Mouse (Mus musculus) neural tube, embryonic 13.5 days (tissue): ENCODE results near the gene Cdh13. TPM values are rescaled to one million over a fixed set of nuclear protein-coding genes. Genes with fewer than 3 reads are reported as not detected.
"Not testable (repeated sequence)": the region's sequence is repeated elsewhere in the genome, so short reads cannot be mapped to it uniquely, and the experiment has no call there.

Source experiments
- ATAC-seq: fragments of 200-750 bp; cut with Nextera tagmentation; 2 replicates; pipeline ENCODE4 v1.8.0; 2017; ENCODE audit warnings: low read depth, mild to moderate bottlenecking, moderate TSS enrichment, moderate library complexity
- H3K27ac ChIP-seq: fragments of 300-500 bp; sonication (generic); replicated peaks from 2 replicates; pipeline ENCODE4 v1.5.1; 2015; ENCODE audit warnings: moderate library complexity, mild to moderate bottlenecking, inconsistent platforms
- H3K27me3 ChIP-seq: fragments of 300-500 bp; sonication (generic); 2 replicates; pipeline ENCODE4 v1.6.1; 2015; ENCODE audit warnings: mild to moderate bottlenecking, inconsistent platforms
- H3K36me3 ChIP-seq: fragments of 300-500 bp; sonication (generic); 2 replicates; pipeline ENCODE4 v1.6.1; 2015; ENCODE audit warnings: mild to moderate bottlenecking, inconsistent platforms
- H3K4me1 ChIP-seq: fragments of 300-500 bp; sonication (generic); replicated peaks from 2 replicates; pipeline ENCODE4 v1.6.1; 2015; ENCODE audit warnings: inconsistent platforms
- H3K4me2 ChIP-seq: fragments of 300-500 bp; sonication (generic); 2 replicates; pipeline ENCODE4 v1.6.1; 2015; ENCODE audit warnings: inconsistent platforms, mild to moderate bottlenecking, moderate library complexity
- H3K4me3 ChIP-seq: fragments of 300-500 bp; sonication (generic); 2 replicates; pipeline ENCODE4 v1.5.1; 2015; ENCODE audit warnings: mild to moderate bottlenecking, inconsistent platforms
- H3K9ac ChIP-seq: fragments of 300-500 bp; sonication (generic); 2 replicates; pipeline ENCODE4 v1.6.1; 2015; ENCODE audit warnings: moderate library complexity, mild to moderate bottlenecking, inconsistent platforms
- H3K9me3 ChIP-seq: fragments of 300-500 bp; sonication (generic); 2 replicates; pipeline ENCODE4 v1.6.1; 2016; ENCODE audit warnings: inconsistent platforms
- WGBS: fragments of 180-500 bp; shearing (Covaris S2); methylation state at CpG from one replicate; pipeline ENCODE4 v1.1.7; 2015; 5-methylcytosine and 5-hydroxymethylcytosine counted together
- polyA plus RNA-seq: library from polyadenylated mRNA; unstranded; fragments of >200 nt; fragmentation: Nextera tagmentation; extraction: Ambion mirVana; gene quantifications from 2 replicates; pipeline ENCODE4 v1.2.1, GENCODE M21; 2015

Gene Cdh13
- polyA plus RNA-seq, 1 experiment from 2014 or later, result 69.8 TPM

DNA sequence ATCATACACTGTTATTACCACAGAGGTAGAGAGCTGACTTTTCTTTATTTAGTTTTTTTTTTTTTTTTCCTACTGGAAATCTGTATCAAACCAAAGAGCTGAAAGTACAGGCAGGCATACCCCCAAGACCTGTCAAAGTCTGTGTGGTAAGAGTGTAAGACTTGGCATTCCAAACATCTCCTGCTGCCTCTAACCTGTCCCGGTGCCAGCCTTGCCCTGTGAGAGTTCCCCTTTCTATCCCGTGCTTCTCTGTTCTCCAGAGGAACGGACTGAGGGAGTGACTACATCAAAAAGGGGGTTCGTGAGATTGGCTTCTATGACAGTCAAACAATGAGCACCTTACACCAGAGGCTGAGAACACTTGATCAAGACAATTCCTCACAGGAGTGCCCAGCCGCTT is 458.2 kb downstream of the Cdh13 start:
- no peak overlapping the region for H3K9ac ChIP-seq
- WGBS, result 86% methylated on average over 5 of the region's 5 CpGs
- no peak overlapping the region for H3K4me2 ChIP-seq
- H3K36me3 ChIP-seq, result no peaks in the 10 kb centered on the region
- no peak overlapping the region for H3K27ac ChIP-seq
- H3K4me1 ChIP-seq, result no peaks in the 10 kb centered on the region
- ATAC-seq, result no peak
- no peak overlapping the region for H3K4me3 ChIP-seq
- no peaks in the 10 kb centered on the region for H3K27me3 ChIP-seq
- no peaks in the 10 kb centered on the region for H3K9me3 ChIP-seq

DNA sequence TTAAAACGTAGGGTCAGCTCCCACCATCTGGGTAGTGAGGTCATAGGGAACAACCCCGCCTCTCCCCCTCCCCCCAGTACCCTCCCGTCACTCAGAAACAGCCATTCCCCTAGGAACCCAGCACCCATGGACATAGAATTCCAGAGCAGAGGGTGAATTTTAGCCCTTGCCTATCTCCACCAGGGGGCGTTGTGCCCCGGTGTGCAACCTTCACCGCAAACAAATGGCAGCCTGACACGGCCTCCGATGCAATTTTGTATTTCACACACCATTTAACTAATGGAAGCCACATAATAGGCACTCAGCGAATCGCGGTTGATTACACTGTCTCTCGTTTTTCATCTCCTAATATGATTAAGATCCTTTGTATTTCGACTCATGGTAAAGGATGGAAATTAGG is 461.5 kb downstream of the Cdh13 start:
- H3K27me3 ChIP-seq, result no peaks in the 10 kb centered on the region
- no peaks in the 10 kb centered on the region for H3K9me3 ChIP-seq
- H3K36me3 ChIP-seq, result no peaks in the 10 kb centered on the region
- H3K4me2 ChIP-seq, result no peak overlapping the region
- no peak overlapping the region for H3K27ac ChIP-seq
- H3K4me3 ChIP-seq, result no peak overlapping the region
- H3K9ac ChIP-seq, result no peak overlapping the region
- ATAC-seq, result no peak
- WGBS, result 73% methylated on average over 13 of the region's 13 CpGs
- H3K4me1 ChIP-seq, result no peaks in the 10 kb centered on the region

DNA sequence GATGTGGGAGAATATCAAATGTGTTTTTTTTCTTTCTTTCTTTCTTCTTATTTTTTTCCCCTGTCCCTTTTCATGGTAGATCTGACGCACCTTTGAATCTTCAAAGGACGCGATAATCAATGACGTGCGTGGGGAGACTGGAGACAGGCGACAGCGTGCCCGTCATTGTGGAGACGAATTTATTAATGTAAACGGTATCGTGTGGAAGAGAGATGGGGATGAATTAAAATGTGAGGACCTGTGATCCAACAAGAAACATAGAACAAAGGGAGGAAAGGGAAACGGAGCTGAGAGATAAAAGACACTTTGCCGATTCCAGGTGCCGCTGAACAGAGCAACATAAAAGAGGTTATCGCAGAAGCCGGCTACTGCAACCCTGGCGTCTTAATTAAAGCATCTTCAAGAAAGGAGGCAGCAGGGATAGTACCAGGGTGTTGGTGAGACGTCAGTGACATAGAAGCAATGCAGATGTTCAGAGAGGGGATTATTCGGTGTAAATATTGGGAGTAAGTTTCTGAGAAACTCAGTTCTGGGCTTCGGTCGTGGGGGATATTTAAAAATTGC is 464.6 kb downstream of the Cdh13 start:
- Histone ChIP-seq H3K4me1 (peaks cover 3% of the 10 kb centered on the region), H3K27ac (no peak overlapping the region)

GRCm38 (mm10) chr8:118749191-118749590 is 465.7 kb downstream of the Cdh13 start:
- no peak overlapping the region for H3K4me2 ChIP-seq
- H3K4me1 ChIP-seq, result peaks cover 14% of the 10 kb centered on the region
- H3K27ac ChIP-seq, result no peak overlapping the region
- no peak overlapping the region for H3K4me3 ChIP-seq
- 89% methylated on average over 3 of the region's 3 CpGs for WGBS
- no peaks in the 10 kb centered on the region for H3K9me3 ChIP-seq
- no peak for ATAC-seq
- H3K27me3 ChIP-seq, result no peaks in the 10 kb centered on the region
- H3K9ac ChIP-seq, result no peak overlapping the region
- H3K36me3 ChIP-seq, result no peaks in the 10 kb centered on the region

More for the DNA sequence above, 464.6 kb downstream of the Cdh13 start:
- 82% methylated on average over 21 of the region's 21 CpGs for WGBS
- Histone ChIP-seq H3K36me3 (no peaks in the 10 kb centered on the region), H3K27me3 (no peaks in the 10 kb centered on the region), H3K4me3 (no peak overlapping the region), H3K9me3 (no peaks in the 10 kb centered on the region), H3K4me2 (no peak overlapping the region), H3K9ac (no peak overlapping the region)
- ATAC-seq, result no peak

DNA sequence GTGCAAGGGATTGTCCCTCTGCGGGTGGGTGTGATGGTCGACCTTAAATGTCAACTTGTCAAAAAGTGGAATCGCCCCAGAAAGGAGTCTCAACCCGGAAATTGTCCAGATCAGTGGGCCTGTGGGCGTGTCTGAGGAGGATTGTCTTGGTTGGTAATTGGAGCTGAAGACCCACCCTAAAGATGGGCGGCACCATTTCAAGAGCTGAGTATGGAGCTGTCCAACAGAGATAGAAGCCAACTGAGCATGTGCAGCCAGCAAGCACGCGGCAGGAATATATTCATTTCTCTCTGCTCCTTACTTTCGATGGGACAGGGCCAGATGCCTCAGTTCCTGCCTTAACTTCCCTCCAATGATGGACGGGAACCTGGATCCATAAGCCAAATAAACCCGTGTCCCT is 466.3 kb downstream of the Cdh13 start:
- 90% methylated on average over 11 of the region's 11 CpGs for WGBS

GRCm38 (mm10) chr8:118753710-118754109 is 470.2 kb downstream of the Cdh13 start:
- Histone ChIP-seq H3K36me3 (no peaks in the 10 kb centered on the region), H3K4me3 (no peak overlapping the region), H3K4me1 (peaks cover 15% of the 10 kb centered on the region), H3K27ac (peak overlapping the region; percentile 40; the same call in 1 of the 2 replicates), H3K9ac (peak overlapping the region; percentile 14; the same call in 1 of the 2 replicates), H3K4me2 (peak overlapping the region; percentile 34), H3K27me3 (no peaks in the 10 kb centered on the region), H3K9me3 (no peaks in the 10 kb centered on the region)
- ATAC-seq, result peak; percentile 59; the same call in 1 of the 2 replicates
- WGBS, result 15% methylated on average over 12 of the region's 12 CpGs

More for the DNA sequence above, 466.3 kb downstream of the Cdh13 start:
- Histone ChIP-seq H3K9me3 (no peaks in the 10 kb centered on the region), H3K27me3 (no peaks in the 10 kb centered on the region), H3K4me3 (no peak overlapping the region), H3K9ac (no peak overlapping the region), H3K4me1 (peaks cover 15% of the 10 kb centered on the region), H3K27ac (no peak overlapping the region), H3K4me2 (no peak overlapping the region), H3K36me3 (no peaks in the 10 kb centered on the region)
- no peak for ATAC-seq

DNA sequence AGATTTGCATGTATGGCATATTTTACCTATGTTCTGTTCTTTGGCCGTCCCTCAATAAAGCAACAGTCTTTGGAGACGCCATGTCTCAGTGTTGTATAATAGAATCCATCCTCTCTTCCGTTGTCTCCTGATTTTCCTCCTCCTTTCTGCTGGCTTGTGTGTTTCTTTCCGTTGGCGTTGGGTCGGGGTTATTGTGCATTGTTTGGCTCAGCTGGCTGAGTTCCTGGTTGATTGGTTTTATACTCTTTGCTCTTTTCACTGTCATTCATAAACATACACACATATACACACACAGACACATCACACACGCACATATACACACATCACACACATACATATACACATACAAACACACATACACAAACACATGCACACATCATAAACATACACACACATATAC is 470.6 kb downstream of the Cdh13 start:
- Histone ChIP-seq H3K4me1 (peaks cover 15% of the 10 kb centered on the region), H3K4me2 (peak overlapping the region; percentile 34), H3K27me3 (no peaks in the 10 kb centered on the region), H3K36me3 (no peaks in the 10 kb centered on the region), H3K9me3 (no peaks in the 10 kb centered on the region), H3K27ac (no peak overlapping the region), H3K9ac (no peak overlapping the region), H3K4me3 (no peak overlapping the region)
- WGBS, result 25% methylated on average over 7 of the region's 7 CpGs
- ATAC-seq, result 0 out of 2 replicates have a peak, but pooled peaks have one; percentile 15

- H3K4me2 ChIP-seq, H3K9me3 ChIP-seq, ATAC-seq, H3K27me3 ChIP-seq, H3K4me3 ChIP-seq, H3K9ac ChIP-seq, H3K36me3 ChIP-seq, H3K27ac ChIP-seq, H3K4me1 ChIP-seq: not testable (repeated sequence)
- 91% methylated on average over 6 of the region's 6 CpGs for WGBS
These were observed 494.0 kb downstream of the Cdh13 start for GRCm38 (mm10) chr8:118777507-118777906.

GRCm38 (mm10) chr8:118778374-118778773 is 494.8 kb downstream of the Cdh13 start:
- H3K27ac ChIP-seq, result no peak overlapping the region
- H3K4me2 ChIP-seq, result no peak overlapping the region
- H3K9me3 ChIP-seq, result no peaks in the 10 kb centered on the region
- H3K4me1 ChIP-seq, result no peaks in the 10 kb centered on the region
- H3K27me3 ChIP-seq, result no peaks in the 10 kb centered on the region
- no peak overlapping the region for H3K4me3 ChIP-seq
- H3K36me3 ChIP-seq, result no peaks in the 10 kb centered on the region
- 79% methylated on average over 1 of the region's 1 CpGs for WGBS
- no peak for ATAC-seq
- H3K9ac ChIP-seq, result no peak overlapping the region

- 86% methylated on average over 13 of the region's 13 CpGs for WGBS
- ATAC-seq, result no peak
These were observed 502.1 kb downstream of the Cdh13 start for GRCm38 (mm10) chr8:118785646-118786045.

DNA sequence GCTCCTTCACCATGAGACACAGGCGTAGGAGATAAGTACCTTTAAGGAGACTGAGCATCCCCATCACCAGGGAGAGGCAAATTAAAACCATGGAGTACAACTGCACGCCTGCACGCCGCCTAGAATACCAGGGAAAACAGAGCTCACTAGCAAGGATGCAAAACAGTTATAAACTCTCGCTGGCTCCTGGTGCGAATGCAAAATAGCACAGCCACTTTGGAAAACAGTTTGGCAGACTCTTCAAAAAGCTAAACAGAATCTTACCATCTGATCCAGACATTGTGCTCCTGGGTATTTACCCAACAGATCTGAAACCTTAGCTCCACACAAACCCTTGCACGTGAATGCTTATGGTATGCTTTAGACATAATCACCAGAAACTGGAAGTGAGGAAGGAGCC is 506.1 kb downstream of the Cdh13 start:
- WGBS, result 89% methylated on average over 7 of the region's 7 CpGs
- Histone ChIP-seq H3K4me2 (no peak overlapping the region), H3K27me3 (no peaks in the 10 kb centered on the region), H3K4me1 (no peaks in the 10 kb centered on the region), H3K36me3 (no peaks in the 10 kb centered on the region), H3K27ac (no peak overlapping the region), H3K4me3 (no peak overlapping the region), H3K9me3 (no peaks in the 10 kb centered on the region), H3K9ac (no peak overlapping the region)
- ATAC-seq, result no peak

More at GRCm38 (mm10) chr8:118785646-118786045, 502.1 kb downstream of the Cdh13 start:
- H3K4me2 ChIP-seq, result no peak overlapping the region
- H3K27ac ChIP-seq, result no peak overlapping the region
- H3K4me1 ChIP-seq, result no peaks in the 10 kb centered on the region
- H3K9me3 ChIP-seq, result no peaks in the 10 kb centered on the region
- no peaks in the 10 kb centered on the region for H3K36me3 ChIP-seq
- no peak overlapping the region for H3K4me3 ChIP-seq
- H3K9ac ChIP-seq, result no peak overlapping the region
- no peaks in the 10 kb centered on the region for H3K27me3 ChIP-seq

GRCm38 (mm10) chr8:118794886-118795285 is 511.4 kb downstream of the Cdh13 start:
- ATAC-seq, result no peak
- 79% methylated on average over 9 of the region's 9 CpGs for WGBS
- H3K4me3 ChIP-seq, result no peak overlapping the region

GRCm38 (mm10) chr8:118796491-118796890 is 513.0 kb downstream of the Cdh13 start:
- no peak for ATAC-seq
- no peaks in the 10 kb centered on the region for H3K36me3 ChIP-seq
- H3K9me3 ChIP-seq, result no peaks in the 10 kb centered on the region
- H3K4me2 ChIP-seq, result no peak overlapping the region
- no peak overlapping the region for H3K27ac ChIP-seq
- H3K4me1 ChIP-seq, result peaks cover 5% of the 10 kb centered on the region; the same call in 1 of the 2 replicates
- H3K27me3 ChIP-seq, result no peaks in the 10 kb centered on the region
- WGBS, result 36% methylated on average over 7 of the region's 7 CpGs
- no peak overlapping the region for H3K4me3 ChIP-seq
- no peak overlapping the region for H3K9ac ChIP-seq

More at GRCm38 (mm10) chr8:118794886-118795285, 511.4 kb downstream of the Cdh13 start:
- H3K27me3 ChIP-seq, result no peaks in the 10 kb centered on the region
- H3K27ac ChIP-seq, result no peak overlapping the region
- peaks cover 5% of the 10 kb centered on the region; the same call in 1 of the 2 replicates for H3K4me1 ChIP-seq
- H3K4me2 ChIP-seq, result no peak overlapping the region
- H3K36me3 ChIP-seq, result no peaks in the 10 kb centered on the region
- H3K9ac ChIP-seq, result no peak overlapping the region
- H3K9me3 ChIP-seq, result no peaks in the 10 kb centered on the region
